Mouse (Mus musculus) CD4-positive helper T cell, adult 2 months (primary cell): ENCODE data around the gene Csnk2a2.

Source experiments
- DNase-seq: peaks from one replicate; pipeline ENCODE4 v3.0.0-alpha.2; 2012; ENCODE audit warnings: low read depth, missing footprints, low spot score

Csnk2a2 gene

DNA sequence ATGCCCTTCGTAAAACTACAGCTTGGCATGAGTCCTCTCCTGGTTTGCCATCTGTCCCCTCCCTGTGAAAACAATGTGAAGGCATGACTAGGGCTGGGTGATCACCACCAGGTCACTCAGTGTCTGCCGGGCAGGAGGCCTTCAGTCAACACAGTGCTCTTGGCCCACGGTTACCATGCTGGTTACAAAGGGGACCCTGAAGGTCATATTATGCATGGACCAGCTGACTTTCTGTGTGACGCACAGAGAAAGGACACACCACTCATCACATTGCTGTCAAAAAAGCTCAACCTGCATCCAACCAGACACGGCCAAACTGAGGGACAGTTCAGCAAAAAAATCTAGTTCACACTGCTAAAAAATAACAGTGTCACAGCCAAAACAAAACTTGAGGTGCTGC, at the start of gene Csnk2a2:
Csnk2a2 (minus strand) TSS at position 34 of the 400 bp plus-strand sequence.
- DNase-seq: no peak

DNA sequence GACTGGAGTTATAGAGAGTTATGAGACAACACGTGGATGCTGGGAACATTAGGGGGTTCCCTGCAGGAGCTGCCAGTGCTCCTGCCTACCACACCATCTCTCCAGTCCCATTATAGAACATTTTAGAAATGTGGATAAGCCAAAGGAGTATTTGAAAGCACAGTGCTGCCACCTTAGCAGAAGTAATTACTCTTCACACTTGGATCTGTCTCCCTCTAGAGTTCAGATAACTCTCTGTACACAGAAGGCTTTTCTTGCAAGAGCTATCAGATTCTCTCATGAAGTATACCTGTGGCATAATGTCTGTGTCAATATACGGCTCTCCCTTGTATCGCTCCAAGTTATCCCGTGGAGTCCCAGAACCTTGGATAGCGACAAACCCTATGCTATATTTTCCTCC, 49.6 kb upstream of the Csnk2a2 start:
- DNase-seq: no peak

DNA sequence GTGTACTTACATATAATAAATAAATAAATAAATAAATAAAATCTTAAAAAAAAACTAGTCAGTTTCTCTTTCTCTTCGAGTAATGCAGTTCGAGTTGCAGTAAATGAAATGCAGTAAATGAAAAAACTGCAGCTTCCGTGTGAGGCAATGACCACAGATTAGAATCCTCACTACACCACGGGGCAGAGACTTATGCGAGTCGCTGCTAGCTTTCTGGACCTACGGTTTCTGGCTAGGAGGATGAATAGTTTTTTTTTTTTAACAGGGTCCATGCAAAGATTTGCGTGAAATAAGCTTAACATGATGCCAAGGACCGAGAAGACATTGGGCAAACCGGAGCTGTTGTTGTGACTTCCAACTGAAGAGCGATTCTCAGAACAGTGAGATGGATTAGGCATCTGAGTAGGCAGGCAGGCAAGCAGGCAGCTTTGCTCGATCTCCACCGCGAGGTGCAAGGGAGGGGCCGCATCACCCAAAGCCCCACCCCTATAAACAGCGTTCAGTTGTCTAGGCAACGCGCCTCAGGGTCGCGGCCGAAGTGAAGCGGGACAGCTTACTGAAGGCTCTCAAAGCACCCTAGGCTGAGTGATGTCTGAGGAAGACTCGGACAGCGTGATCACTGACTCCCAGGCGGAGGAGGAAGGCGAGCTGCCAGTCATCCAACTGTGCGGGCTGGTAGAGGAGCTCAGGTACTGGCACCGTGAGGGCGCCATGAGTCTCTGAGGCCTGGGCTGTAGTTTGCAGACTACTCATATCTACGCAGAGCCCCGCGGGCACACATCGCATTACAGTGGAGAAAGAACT, 43.9 kb upstream of the Csnk2a2 start, which contains the start of gene Ccdc113:
Ccdc113 (plus strand) TSS at position 502 of the 804 bp plus-strand sequence.
- peak; percentile 23 for DNase-seq

DNA sequence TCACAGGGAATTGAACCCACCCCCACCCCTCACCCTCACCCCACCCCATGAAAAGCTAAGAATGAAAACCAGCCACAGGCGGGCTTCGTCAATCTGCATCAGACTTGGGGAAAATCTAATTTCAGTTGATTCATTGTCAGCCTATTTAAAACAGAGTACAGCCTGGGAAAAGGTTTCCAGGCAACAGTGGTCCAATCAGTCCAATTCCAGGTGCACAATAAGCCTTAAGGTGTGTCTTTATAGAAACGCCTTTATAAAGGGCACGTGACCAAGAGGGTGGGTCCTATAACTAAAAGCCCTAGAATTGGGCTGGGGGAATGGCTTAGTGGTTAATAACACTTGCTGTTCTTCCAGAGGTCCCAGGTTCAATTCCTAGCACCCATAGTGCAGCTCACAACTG, 42.4 kb upstream of the Csnk2a2 start:
- no peak for DNase-seq

DNA sequence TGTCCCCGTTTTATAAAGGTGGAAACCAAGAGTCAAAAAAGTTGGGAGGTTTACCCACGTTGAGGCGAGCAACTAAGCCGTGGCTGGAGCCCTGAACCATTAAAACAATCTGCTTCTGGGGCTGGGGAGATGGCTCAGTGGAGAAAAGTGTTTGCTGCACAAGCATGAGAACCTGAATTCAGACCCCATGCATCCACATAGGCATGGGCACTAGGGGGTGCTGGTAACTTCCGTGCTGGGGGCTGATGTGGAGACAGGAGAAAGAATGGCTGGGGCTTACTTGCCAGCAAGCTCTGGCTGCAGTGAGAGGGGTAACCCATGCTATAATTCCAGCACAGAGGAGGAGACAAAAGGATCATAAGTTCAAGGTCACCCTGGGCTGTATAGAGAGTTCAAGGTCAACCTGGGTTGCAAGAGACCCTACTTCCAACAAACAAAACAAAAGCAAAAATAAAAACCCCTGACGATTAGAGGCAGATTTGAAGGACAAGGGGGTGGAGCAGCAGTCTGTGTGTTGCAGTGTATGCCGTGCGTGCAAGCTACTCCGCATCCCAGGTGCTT, 39.0 kb upstream of the Csnk2a2 start:
- no peak for DNase-seq

DNA sequence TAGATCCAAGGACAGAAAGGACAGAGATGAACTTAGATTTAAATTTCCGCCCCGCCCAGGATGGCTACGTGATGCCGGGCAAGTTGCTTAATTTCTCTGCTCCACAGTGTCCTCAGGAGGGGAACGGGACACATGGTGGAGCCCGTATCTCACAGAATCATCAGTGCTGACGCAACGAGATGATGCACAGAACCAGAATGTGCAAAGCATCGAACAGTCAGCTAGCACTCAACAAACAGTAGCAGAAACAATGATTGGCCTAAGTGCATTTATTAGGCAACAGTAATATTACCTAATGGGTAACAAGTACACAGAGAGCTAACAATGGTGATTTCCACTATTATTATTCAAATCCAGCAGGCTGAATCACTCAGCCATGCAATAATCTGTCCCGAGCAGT, 38.4 kb upstream of the Csnk2a2 start:
- no peak for DNase-seq

DNA sequence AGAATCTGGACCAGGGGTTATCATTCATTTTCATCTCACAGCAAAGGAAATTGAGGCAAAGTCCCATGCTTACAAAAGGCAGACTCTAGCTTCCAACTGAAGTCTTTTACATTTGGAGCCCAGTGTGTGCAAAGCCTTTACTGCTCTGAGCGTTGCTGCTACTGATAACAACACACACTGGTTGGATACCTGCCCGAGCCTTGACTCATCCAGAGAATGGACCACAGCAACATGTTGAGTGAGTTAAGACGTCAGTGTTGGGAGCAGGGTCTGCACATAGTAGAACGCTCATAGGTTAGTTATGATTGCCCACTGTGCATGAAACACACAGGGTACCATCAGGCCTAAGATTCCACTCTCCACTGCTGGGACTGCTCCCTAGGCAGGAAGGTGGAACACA, 34.2 kb upstream of the Csnk2a2 start:
- DNase-seq: no peak

DNA sequence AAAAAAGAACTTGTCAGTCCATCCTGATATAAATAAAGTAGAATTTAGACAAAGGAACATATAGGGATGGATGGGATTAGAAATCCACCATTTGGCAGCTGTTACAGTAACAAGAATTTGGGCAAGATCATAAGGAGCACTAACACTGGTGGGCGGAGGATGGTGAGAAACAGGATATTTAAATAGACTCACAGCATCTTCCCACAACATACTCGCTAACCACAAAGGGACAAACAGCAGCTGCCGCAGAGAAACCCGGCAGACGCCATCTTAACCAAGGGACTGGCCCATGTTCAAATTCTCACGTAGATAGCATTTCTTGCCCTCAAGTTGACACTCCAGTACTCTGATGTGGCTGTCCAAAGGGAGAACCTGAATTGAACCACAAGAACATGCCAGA, 27.1 kb upstream of the Csnk2a2 start:
- DNase-seq: no peak

DNA sequence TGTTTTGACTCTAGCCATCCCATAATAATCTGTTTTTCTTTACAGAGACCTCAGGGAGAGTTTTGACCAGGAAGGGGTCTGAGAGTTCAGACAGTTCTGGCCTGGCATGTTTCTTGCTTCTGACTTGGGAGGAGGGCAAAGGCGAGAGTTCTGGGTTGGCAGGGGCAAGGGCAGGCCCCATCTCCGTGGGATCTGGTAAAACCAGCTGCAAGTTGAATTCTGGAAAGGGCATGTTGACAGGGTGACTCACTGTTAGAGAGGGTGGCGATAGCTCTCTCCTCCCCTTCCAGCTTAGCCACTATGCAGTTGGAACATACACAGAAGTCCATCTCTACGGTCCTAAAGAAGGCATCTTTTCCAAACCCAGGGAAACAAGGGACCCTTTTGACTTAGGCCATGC, 23.4 kb upstream of the Csnk2a2 start:
- no peak for DNase-seq

DNA sequence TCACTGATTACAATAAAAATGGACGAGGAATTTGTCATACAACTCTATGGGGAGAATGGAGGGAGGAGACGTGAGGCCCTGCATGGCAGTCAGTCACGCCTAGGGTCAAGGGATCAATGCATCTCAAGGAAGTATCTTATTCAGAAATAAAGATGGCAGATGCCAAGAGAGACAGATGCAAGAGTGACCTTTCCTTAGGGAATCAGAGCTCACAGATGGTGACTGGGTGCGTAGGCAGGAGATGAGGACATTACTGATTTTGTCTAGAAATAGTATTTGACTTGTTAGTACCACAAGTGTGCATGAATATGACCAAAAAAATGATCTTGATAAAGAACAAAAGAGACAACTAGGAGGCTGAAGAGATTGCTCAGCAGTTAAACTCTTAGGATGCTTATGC, 22.4 kb upstream of the Csnk2a2 start:
- DNase-seq: no peak

DNA sequence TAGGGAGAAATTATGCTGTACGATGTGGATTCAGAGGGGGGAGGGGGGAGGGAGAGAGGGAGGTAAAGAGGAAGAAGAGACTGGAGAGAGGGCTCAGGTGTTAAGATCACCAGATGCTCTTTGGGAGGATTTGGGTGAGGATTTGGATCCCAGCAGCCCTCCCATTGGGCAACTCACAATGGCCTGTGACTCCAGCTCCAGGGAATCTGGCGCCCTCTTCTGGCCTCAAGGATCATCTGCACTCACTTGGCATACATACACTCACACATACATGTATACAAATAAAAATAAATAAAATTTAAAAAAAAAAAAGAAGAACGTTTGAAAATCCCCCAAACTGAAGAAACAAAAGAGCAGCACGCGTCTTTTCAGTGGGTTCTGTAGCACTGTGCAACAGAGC, 16.4 kb upstream of the Csnk2a2 start:
- no peak for DNase-seq

DNA sequence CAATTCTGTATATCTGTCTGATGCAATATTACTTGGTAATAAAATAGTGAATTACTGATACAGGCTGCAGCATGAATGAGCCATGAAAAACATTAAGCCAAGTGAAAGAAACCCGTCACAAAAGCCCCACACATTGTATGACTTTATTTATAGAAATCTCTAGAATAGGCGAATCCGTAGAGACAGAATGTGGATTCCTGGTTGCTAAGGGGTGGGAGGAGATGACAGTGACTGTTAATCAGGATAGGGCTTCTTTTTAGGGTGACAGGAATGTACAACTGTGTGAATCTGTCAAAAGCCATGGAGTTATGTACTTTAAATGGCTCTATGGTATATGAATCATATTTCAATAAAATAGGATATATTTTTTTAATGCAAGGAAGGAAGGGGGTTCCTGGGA, 15.8 kb upstream of the Csnk2a2 start:
- no peak for DNase-seq

DNA sequence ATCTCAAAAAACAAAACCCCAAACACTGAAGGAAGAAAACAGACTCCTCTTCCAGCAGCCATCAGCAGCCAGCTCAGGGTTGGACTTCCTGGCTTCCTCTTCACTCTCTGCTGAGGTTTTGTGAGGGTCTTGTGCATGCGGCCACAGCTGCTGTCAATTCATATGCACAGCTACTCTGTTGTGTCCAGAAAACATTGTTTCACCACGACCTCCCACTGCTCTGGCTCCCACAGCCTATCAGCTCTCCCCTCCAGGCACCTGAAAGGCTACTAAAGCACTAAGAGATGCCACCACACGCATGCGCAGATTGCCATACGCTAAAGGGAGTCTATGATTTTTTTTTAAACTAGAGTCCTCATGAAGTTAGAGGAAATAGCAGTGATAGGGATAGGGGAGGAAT, 15.0 kb upstream of the Csnk2a2 start:
- no peak for DNase-seq

DNA sequence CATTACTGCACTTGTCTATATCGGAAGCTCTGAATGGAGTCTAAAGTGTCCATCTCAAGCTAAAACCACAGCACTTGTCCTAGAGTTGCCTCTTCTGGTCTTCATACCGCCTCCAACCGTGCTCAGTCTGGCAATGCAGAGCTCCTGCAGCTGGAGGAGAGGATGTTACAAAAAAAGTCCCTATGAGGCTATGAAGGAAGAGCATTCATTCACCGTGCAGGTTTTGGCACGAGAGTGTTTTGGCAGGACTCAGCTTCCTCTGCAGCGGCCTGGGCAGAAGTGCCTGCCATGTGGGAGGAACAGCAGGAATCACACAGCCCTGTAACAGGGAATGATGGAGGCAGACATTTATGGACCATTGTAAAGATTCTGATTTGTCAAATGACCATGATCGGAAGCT, 12.6 kb upstream of the Csnk2a2 start:
- DNase-seq: no peak

DNA sequence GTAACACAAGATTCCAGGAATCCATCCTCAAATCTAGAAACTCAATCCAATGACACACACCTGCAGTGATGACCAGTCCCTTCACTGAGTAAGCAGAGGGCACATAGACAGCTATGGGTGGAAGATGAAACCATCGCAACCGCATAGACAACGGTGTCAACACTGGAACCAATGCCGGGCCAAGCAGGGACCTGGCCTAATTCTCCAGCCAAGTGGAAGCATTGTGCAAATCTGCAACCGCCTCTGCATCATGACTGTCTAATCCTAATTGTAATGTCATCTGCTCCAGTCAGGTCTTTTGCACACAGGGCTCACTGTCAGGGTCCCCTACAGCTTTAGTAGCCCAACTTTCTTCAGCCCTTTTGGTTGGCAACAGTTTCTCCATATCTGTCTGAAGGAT, 10.6 kb upstream of the Csnk2a2 start:
- no peak for DNase-seq

DNA sequence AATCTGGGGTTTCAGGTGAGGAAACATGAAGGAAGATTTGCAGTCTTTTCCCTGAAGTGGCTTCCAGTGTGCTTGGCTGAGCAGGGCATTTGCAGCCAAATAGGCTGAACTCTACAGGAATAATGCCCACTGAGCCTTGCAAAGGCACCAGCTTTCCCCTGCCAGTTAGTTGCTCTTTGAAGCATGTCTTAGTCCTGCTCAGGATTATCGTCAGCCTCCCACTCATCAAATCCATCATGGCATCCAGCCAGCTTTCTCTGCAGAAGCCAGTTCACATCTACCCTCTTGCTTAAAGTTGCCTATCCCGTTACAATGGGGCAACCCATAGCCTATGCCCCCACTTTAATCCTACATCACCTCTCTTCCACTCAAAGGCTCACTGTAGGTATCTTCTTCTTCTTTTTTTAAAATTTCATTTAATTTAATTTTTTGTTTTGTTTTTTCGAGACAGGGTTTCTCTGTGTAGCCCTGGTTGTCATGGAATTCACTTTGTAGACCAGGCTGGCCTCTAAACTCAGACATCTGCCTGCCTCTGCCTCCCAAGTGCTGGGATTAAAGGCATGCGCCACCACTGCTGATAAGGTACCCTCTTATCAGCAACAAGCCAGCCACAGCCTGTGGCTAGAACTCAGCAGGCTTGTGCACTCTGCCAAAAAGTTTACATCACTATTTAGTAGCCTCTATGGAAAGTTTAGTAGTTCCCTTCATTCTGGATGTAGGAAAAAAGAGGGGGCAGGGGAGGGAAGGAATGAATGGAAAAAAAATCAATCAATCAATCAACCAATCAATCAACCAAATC, 9.6 kb upstream of the Csnk2a2 start:
- DNase-seq: no peak

DNA sequence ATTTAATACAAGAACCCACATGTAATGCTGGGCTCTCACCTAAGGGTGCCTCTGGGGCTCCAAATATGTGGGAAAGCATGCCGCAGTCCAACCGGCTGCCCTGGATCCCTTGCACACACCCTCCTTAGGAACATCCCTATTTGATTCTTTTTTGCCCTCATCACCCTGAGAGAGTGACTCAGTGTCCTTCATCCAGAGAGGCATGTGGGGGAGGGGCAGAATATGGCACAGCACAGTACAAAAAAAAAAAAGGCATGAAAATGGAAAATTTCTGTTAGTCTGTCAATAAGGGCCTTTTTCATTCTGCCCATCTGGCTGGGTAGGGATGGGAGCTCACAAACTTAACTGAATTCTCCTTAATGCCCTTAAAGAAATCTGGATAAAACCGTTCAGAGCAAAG, 8.0 kb upstream of the Csnk2a2 start:
- DNase-seq: no peak

DNA sequence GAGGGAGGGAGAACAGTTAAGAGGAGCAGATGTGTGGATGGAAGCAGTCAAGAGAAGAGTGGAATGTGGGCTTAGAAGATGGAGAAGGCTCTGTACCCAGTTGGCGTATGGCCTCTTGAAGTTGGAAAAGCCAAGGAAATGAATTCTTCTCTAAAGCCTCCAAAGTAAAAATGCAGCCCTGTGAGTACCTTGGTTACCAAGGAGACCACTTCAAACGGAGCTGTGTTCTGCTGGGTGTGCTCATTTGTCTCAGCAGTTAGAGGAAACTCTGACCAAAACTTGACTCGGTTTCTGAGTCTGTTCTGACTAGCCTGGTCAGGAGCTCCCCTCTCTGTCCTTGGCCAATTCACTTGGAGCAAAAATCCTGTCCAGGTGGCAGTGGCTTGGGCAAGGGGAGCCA, 6.6 kb upstream of the Csnk2a2 start:
- no peak for DNase-seq

DNA sequence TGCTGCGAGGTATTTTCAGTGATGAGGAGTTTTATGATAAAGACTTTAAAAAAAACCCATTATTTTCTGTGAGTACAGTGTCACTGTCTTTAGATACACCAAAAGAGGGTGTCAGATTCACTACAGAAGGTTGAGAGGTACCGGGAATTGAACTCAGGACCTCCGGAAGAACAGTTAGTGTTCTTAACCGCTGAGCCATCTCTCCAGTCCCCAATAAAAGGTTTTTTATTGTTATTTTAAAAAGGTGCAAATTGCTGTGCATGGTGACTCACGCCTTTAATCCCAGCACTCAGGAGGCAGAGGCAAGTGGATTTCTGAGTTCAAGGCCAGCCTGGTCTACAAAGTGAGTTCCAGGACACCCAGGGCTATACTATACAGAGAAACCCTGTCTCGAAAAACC, 5.6 kb upstream of the Csnk2a2 start:
- DNase-seq: no peak

DNA sequence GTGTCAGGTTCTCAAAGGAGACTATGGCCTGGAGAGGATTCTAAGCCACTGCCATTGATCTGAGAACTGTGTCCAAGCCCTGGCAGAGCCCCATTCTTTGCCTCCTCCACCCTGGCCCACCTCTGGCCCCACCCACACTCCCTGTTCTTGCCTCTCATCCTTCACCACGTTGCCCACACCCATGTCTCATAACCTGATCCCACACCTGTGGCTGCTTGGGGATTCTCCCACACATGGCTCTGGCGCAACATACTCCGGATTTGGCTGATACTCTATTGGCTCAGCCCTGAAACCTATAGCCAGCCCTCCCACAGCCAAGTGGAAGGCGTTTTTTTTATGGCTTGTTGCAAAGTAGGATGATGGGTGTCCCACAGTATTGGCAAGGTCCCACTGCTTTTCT, 2.2 kb upstream of the Csnk2a2 start:
- no peak for DNase-seq

DNA sequence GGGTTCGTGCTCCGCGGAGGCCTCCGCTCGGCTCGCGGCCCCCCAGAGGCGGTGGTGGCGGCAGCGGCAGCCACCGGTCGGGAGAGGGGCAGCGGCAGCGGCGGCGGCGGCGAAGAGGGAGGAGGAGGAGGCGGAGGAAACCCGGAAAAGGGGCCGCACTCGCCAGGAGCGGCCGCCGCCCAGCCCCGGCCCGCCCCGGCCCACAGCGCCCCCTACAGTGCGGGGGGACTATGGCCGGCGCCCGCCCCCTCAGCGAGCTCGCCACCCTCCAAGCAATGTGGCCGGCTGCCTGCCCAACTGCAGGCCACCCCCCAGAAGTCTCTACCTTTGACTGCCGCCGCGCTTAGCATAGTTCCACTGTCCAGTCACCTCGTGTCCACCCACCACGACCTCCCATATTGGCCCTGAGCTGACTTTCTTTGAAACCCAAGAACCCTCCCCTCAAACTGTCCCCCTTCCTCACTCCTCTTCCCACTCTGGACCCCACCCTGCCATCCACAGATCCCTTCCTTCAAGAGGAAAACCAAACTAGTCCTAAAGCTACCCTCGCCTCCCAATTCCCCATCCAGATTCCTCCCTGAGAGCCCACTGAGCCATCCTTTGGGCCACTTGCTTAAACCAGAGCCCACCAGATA, 1.0 kb downstream of the Csnk2a2 start:
- peak; percentile 89 for DNase-seq
